In the genomic region with DNA sequence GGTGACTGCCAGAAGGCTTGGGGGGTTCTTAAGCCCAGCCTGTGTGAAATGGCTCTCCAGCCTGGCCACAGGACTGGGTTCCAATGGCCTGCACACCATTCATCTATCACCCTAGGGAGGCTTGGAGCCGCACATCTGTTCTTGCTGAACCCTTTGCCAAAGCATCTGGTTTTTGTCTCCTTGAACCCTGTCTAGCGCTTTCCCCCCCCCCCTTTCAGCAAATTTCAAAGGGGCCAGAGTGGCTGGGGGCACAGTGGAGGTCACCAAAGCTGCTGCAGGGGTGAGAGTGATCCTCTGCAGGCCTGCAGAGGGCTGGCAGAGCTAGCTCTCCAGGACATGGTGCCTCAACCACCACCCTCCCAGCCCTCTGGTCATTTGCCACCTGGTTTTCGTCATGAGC, we compare ENCODE assay signal across 11 mouse cellular contexts. TPM values are rescaled to one million over a fixed set of nuclear protein-coding genes. Genes with fewer than 3 reads are reported as not detected.
DNase-seq lines count a peak whose midpoint lies in the region; ATAC-seq lines count a peak whose summit lies in the region.
"Had no signal": no experiment of that assay in that cellular context is flagged by ENCODE, and none has a peak within 500 bp of the region (broad histone marks: within the 10 kb centered on the region; RNA-seq: fewer than 3 reads in every experiment).

No protein-coding gene starts in this region.

- peak; percentile 33 for DNase-seq in midbrain, embryonic 10.5 days (ENCODE audit: low spot score)
- DNase-seq in midbrain, embryonic 11.5 days (ENCODE audit: low spot score, missing footprints) = no peak
- peak; percentile 3 for DNase-seq in heart, adult 8-10 months (ENCODE audit: low spot score)
- peak; percentile 85 for DNase-seq in limb, embryonic 11.5 days (ENCODE audit: low spot score)
- peak; percentile 24 for DNase-seq in skeletal muscle tissue, adult 2 months (ENCODE audit: low read depth, low spot score)
- DNase-seq in spleen, postnatal 10 days (ENCODE audit: low spot score in 2 of 2) = no peak
- no peak for DNase-seq in urinary bladder, adult 2 months (ENCODE audit: low spot score)
- no peak for DNase-seq in Muller cell, postnatal 12 days (ENCODE audit: inconsistent ontology term)
- DNase-seq: kidney, adult 9 months; thymus, adult 2 months had no signal

- H3K36me3 ChIP-seq in midbrain, embryonic 10.5 days = peaks cover 70% of the 10 kb centered on the region
- peaks cover 7% of the 10 kb centered on the region for H3K36me3 ChIP-seq in midbrain, embryonic 11.5 days (ENCODE audit: control insufficient read depth, insufficient read depth, low read length)
- H3K36me3 ChIP-seq in limb, embryonic 11.5 days (ENCODE audit: control insufficient read depth, insufficient read depth, low read length) = 0 out of 2 replicates have a peak, but pooled peaks cover 2% of the 10 kb centered on the region

- 0 out of 2 replicates have a peak, but pooled peaks cover 6% of the 10 kb centered on the region for H3K27me3 ChIP-seq in midbrain, embryonic 10.5 days (ENCODE audit: low read depth, poor library complexity, severe bottlenecking)
- no peaks in the 10 kb centered on the region for H3K27me3 ChIP-seq in midbrain, embryonic 11.5 days (ENCODE audit: control insufficient read depth, insufficient read depth, low read length)
- no peaks in the 10 kb centered on the region for H3K27me3 ChIP-seq in limb, embryonic 11.5 days (ENCODE audit: control insufficient read depth, insufficient read depth, low read length)

- no peak overlapping the region for H3K9ac ChIP-seq in midbrain, embryonic 11.5 days (ENCODE audit: low read length)
- no peak overlapping the region for H3K9ac ChIP-seq in limb, embryonic 11.5 days (ENCODE audit: low read length)

- no peak for ATAC-seq in midbrain, embryonic 11.5 days (ENCODE audit: low FRiP score)
- peak; percentile 82 for ATAC-seq in limb, embryonic 11.5 days (ENCODE audit: insufficient number of reproducible peaks, low FRiP score, low TSS enrichment, low read depth)
- ATAC-seq: activated CD4-positive, CD25-positive, alpha-beta regulatory T cell, adult 4 months had no signal

- H3K4me2 ChIP-seq in midbrain, embryonic 11.5 days = no peak overlapping the region
- no peak overlapping the region for H3K4me2 ChIP-seq in limb, embryonic 11.5 days (ENCODE audit: low read depth, severe bottlenecking)

- WGBS in midbrain, embryonic 10.5 days = 53% methylated on average over 3 of the region's 3 CpGs
- WGBS in midbrain, embryonic 11.5 days = 63% methylated on average over 3 of the region's 3 CpGs
- 8% methylated on average over 3 of the region's 3 CpGs for WGBS in limb, embryonic 11.5 days

- H3K9me3 ChIP-seq in midbrain, embryonic 10.5 days (replicated peaks) = no peaks in the 10 kb centered on the region
- H3K9me3 ChIP-seq in midbrain, embryonic 11.5 days (ENCODE audit: control insufficient read depth, low read length) = no peaks in the 10 kb centered on the region
- H3K9me3 ChIP-seq in limb, embryonic 11.5 days (ENCODE audit: control insufficient read depth, low read length) = no peaks in the 10 kb centered on the region

- H3K4me1 ChIP-seq in midbrain, embryonic 10.5 days = peaks cover 24% of the 10 kb centered on the region
- H3K4me1 ChIP-seq in midbrain, embryonic 11.5 days (ENCODE audit: control insufficient read depth, insufficient read depth, low read length) = no peaks in the 10 kb centered on the region
- H3K4me1 ChIP-seq in limb, embryonic 11.5 days (ENCODE audit: control insufficient read depth, insufficient read depth, low read length) = peaks cover 30% of the 10 kb centered on the region

- peak overlapping the region; percentile 57 for H3K27ac ChIP-seq in midbrain, embryonic 10.5 days (replicated peaks)
- no peak overlapping the region for H3K27ac ChIP-seq in midbrain, embryonic 11.5 days (ENCODE audit: low read depth, low read length)
- peak overlapping the region; percentile 64; the same call in 1 of the 2 replicates for H3K27ac ChIP-seq in limb, embryonic 11.5 days (replicated peaks; ENCODE audit: low read depth, low read length)

- H3K4me3 ChIP-seq in midbrain, embryonic 10.5 days = no peak overlapping the region
- no peak overlapping the region for H3K4me3 ChIP-seq in midbrain, embryonic 11.5 days (ENCODE audit: low read depth, low read length)
- no peak overlapping the region for H3K4me3 ChIP-seq in limb, embryonic 11.5 days (ENCODE audit: low read depth, low read length)

RNA-seq across cellular contexts. Expression of a gene that starts 44.2 kb away (rescaled TPM):
- polyA plus RNA-seq in midbrain, embryonic 10.5 days (2016; fragmentation: Nextera tagmentation; extraction: Ambion mirVana) = 57.0 and 57.4 TPM in 2 replicates
- polyA plus RNA-seq in midbrain, embryonic 11.5 days (2014; fragmentation: Nextera tagmentation; extraction: Ambion mirVana) = 46.5 and 46.9 TPM in 2 replicates
- 1 to 10 TPM; 5.3 to 6.7 (median 5.9) TPM for total RNA-seq in heart, adult 8-10 months (2022)
- polyA plus RNA-seq in limb, embryonic 11.5 days (2014; fragmentation: Nextera tagmentation; extraction: Ambion mirVana) = 55.8 and 59.1 TPM in 2 replicates
- 11.2 and 11.7 TPM in 2 replicates for polyA plus RNA-seq in urinary bladder, adult 2 months (2012; rRNA removed)

Comparison
In these comparisons a context has a peak if more than half of its experiments do, and no peak if none do; other contexts are left out.
1. DNase-seq: peak in midbrain, embryonic 10.5 days (single experiment), heart, adult 8-10 months (single experiment), limb, embryonic 11.5 days (single experiment) and skeletal muscle tissue, adult 2 months (single experiment); none in midbrain, embryonic 11.5 days (single experiment), spleen, postnatal 10 days (0 of 2), urinary bladder, adult 2 months (single experiment) and Muller cell, postnatal 12 days (single experiment).